ENCODE assay signal across 9 mouse cellular contexts in genomic region chr19:12466204-12466603, GRCm38 (mm10). TPM values are rescaled to one million over a fixed set of nuclear protein-coding genes. Genes with fewer than 3 reads are reported as not detected.
DNase-seq lines count a peak whose midpoint lies in the region; ATAC-seq and TF ChIP-seq lines count a peak whose summit lies in the region.
"Had no signal": no experiment of that assay in that cellular context is flagged by ENCODE, and none has a peak within 500 bp of the region (broad histone marks: within the 10 kb centered on the region; RNA-seq: fewer than 3 reads in every experiment).

No protein-coding gene starts in this region.

- WGBS in heart, embryonic 16.5 days, result 24% methylated on average over 7 of the region's 7 CpGs
- WGBS in kidney, postnatal 0 days, result 30% methylated on average over 7 of the region's 7 CpGs
- 18% methylated on average over 7 of the region's 7 CpGs for WGBS in liver, postnatal 0 days (ENCODE audit: insufficient replicate concordance)
- WGBS in neural tube, embryonic 11.5 days, result 34% methylated on average over 7 of the region's 7 CpGs

- TF ChIP-seq EP300 in liver, postnatal 0 days (IDR thresholded peaks at IDR 0.05; ENCODE audit: low read depth), result no peak

- H3K27me3 ChIP-seq in heart, embryonic 16.5 days (ENCODE audit: control insufficient read depth, insufficient read depth, low read length), result no peaks in the 10 kb centered on the region
- H3K27me3 ChIP-seq in kidney, postnatal 0 days (ENCODE audit: insufficient read depth, low read length), result no peaks in the 10 kb centered on the region
- H3K27me3 ChIP-seq in liver, postnatal 0 days (ENCODE audit: insufficient read depth, low read length), result no peaks in the 10 kb centered on the region
- H3K27me3 ChIP-seq in neural tube, embryonic 11.5 days (ENCODE audit: control insufficient read depth, insufficient read depth, low read length), result no peaks in the 10 kb centered on the region

- peaks cover 6% of the 10 kb centered on the region for H3K4me1 ChIP-seq in heart, embryonic 16.5 days (ENCODE audit: control insufficient read depth, insufficient read depth, low read length)
- H3K4me1 ChIP-seq in kidney, postnatal 0 days (replicated peaks; ENCODE audit: insufficient read depth, low read length), result no peaks in the 10 kb centered on the region
- H3K4me1 ChIP-seq in liver, postnatal 0 days (ENCODE audit: insufficient read depth), result 0 out of 2 replicates have a peak, but pooled peaks cover 3% of the 10 kb centered on the region
- H3K4me1 ChIP-seq in neural tube, embryonic 11.5 days (ENCODE audit: control insufficient read depth, insufficient read depth, low read length), result no peaks in the 10 kb centered on the region

- TF ChIP-seq CTCF in kidney, postnatal 0 days (IDR thresholded peaks at IDR 0.05; ENCODE audit: low read depth), result peak; percentile 93
- TF ChIP-seq CTCF in liver, postnatal 0 days (IDR thresholded peaks at IDR 0.05; ENCODE audit: low read depth), result peak; percentile 92

- H3K9ac ChIP-seq in heart, embryonic 16.5 days (ENCODE audit: low read length), result no peak overlapping the region
- H3K9ac ChIP-seq in kidney, postnatal 0 days (ENCODE audit: low read depth, low read length), result no peak overlapping the region
- no peak overlapping the region for H3K9ac ChIP-seq in liver, postnatal 0 days (replicated peaks)
- H3K9ac ChIP-seq in neural tube, embryonic 11.5 days (ENCODE audit: low read length), result no peak overlapping the region

- peak; percentile 49 to 62 for DNase-seq in CD8-positive naive resting alpha-beta T cell, adult 2 months (ENCODE audit: low read depth in 2 of 2, low spot score in 2 of 2)
- peak; percentile 70 for DNase-seq in ZHBTc4 (ENCODE audit: low read depth, low spot score)
- peak; percentile 73 for DNase-seq in embryo, embryonic 10 days (ENCODE audit: low spot score)
- DNase-seq in kidney, postnatal 0 days (ENCODE audit: low spot score), result peak; percentile 83
- peak; percentile 61 for DNase-seq in liver, postnatal 0 days
- DNase-seq in neural tube, embryonic 11.5 days (ENCODE audit: low spot score), result peak; percentile 63
- DNase-seq in thymus, postnatal 36 days, result peak; percentile 44 to 51

- no peak overlapping the region for H3K27ac ChIP-seq in heart, embryonic 16.5 days (ENCODE audit: low read length)
- H3K27ac ChIP-seq in kidney, postnatal 0 days, result no peak overlapping the region
- H3K27ac ChIP-seq in liver, postnatal 0 days (ENCODE audit: low read depth), result no peak overlapping the region
- no peak overlapping the region for H3K27ac ChIP-seq in neural tube, embryonic 11.5 days (ENCODE audit: low read depth, low read length)

- no peak overlapping the region for H3K4me2 ChIP-seq in heart, embryonic 16.5 days (ENCODE audit: low read depth, low read length)
- H3K4me2 ChIP-seq in kidney, postnatal 0 days (ENCODE audit: low read length), result no peak overlapping the region
- H3K4me2 ChIP-seq in liver, postnatal 0 days (ENCODE audit: low read depth, low read length), result no peak overlapping the region
- no peak overlapping the region for H3K4me2 ChIP-seq in neural tube, embryonic 11.5 days (ENCODE audit: low read depth)

- H3K9me3 ChIP-seq in heart, embryonic 16.5 days (replicated peaks; ENCODE audit: control insufficient read depth, low read length), result no peaks in the 10 kb centered on the region
- H3K9me3 ChIP-seq in kidney, postnatal 0 days (replicated peaks; ENCODE audit: low read length), result no peaks in the 10 kb centered on the region
- H3K9me3 ChIP-seq in liver, postnatal 0 days (ENCODE audit: low read length), result no peaks in the 10 kb centered on the region
- H3K9me3 ChIP-seq in neural tube, embryonic 11.5 days (ENCODE audit: control insufficient read depth, low read length), result no peaks in the 10 kb centered on the region

- peak; percentile 55; the same call in 1 of the 2 replicates for ATAC-seq in heart, embryonic 16.5 days (replicated peaks; ENCODE audit: extremely low read depth, insufficient read depth, low FRiP score)
- ATAC-seq in kidney, postnatal 0 days (replicated peaks; ENCODE audit: low FRiP score, low read depth), result no peak; the same call in 1 of the 2 replicates
- peak; percentile 53 for ATAC-seq in liver, postnatal 0 days
- ATAC-seq in neural tube, embryonic 11.5 days (ENCODE audit: insufficient read depth, low FRiP score, low TSS enrichment), result peak; percentile 32; the same call in 1 of the 2 replicates

- no peaks in the 10 kb centered on the region for H3K36me3 ChIP-seq in heart, embryonic 16.5 days (ENCODE audit: control insufficient read depth, insufficient read depth)
- H3K36me3 ChIP-seq in kidney, postnatal 0 days (ENCODE audit: insufficient read depth, low read length), result no peaks in the 10 kb centered on the region
- peaks cover 6% of the 10 kb centered on the region for H3K36me3 ChIP-seq in liver, postnatal 0 days (replicated peaks; ENCODE audit: insufficient read depth, low read length)
- peaks cover 5% of the 10 kb centered on the region for H3K36me3 ChIP-seq in neural tube, embryonic 11.5 days (ENCODE audit: control insufficient read depth, insufficient read depth, low read length)

- H3K4me3 ChIP-seq in heart, embryonic 16.5 days (ENCODE audit: low read length), result no peak overlapping the region
- H3K4me3 ChIP-seq in kidney, postnatal 0 days (replicated peaks; ENCODE audit: low read depth, low read length), result no peak overlapping the region
- no peak overlapping the region for H3K4me3 ChIP-seq in liver, postnatal 0 days (ENCODE audit: low read depth, low read length)
- H3K4me3 ChIP-seq in neural tube, embryonic 11.5 days (ENCODE audit: low read depth, low read length), result no peak overlapping the region

RNA-seq across cellular contexts. Expression of gene Mpeg1, which starts 5.6 kb away (rescaled TPM):
- polyA plus RNA-seq in heart, embryonic 16.5 days (2015; fragmentation: Nextera tagmentation; extraction: Ambion mirVana), result 0.37 and 0.41 TPM in 2 replicates
- polyA plus RNA-seq in kidney, postnatal 0 days (2015; fragmentation: Nextera tagmentation; extraction: Ambion mirVana), result 0.56 and 0.74 TPM in 2 replicates
- 3.5 and 3.8 TPM in 2 replicates for polyA plus RNA-seq in liver, postnatal 0 days (2015; fragmentation: Nextera tagmentation; extraction: Ambion mirVana)
- 1.1 and 1.2 TPM in 2 replicates for polyA plus RNA-seq in neural tube, embryonic 11.5 days (2014; fragmentation: Nextera tagmentation; extraction: Ambion mirVana)

RNA-seq across cellular contexts. Expression of gene Dtx4, which starts 35.0 kb away (rescaled TPM):
- 2.6 and 3.2 TPM in 2 replicates for polyA plus RNA-seq in heart, embryonic 16.5 days (2015; fragmentation: Nextera tagmentation; extraction: Ambion mirVana)
- 5.0 and 5.6 TPM in 2 replicates for polyA plus RNA-seq in kidney, postnatal 0 days (2015; fragmentation: Nextera tagmentation; extraction: Ambion mirVana)
- polyA plus RNA-seq in liver, postnatal 0 days (2015; fragmentation: Nextera tagmentation; extraction: Ambion mirVana), result 1.8 and 2.1 TPM in 2 replicates
- 60.1 and 71.8 TPM in 2 replicates for polyA plus RNA-seq in neural tube, embryonic 11.5 days (2014; fragmentation: Nextera tagmentation; extraction: Ambion mirVana)

RNA-seq across cellular contexts. Expression of gene Pfpl, which starts 38.5 kb away (rescaled TPM):
- not detected in 2 replicates for polyA plus RNA-seq in heart, embryonic 16.5 days (2015; fragmentation: Nextera tagmentation; extraction: Ambion mirVana)
- polyA plus RNA-seq in kidney, postnatal 0 days (2015; fragmentation: Nextera tagmentation; extraction: Ambion mirVana), result not detected in 2 replicates
- polyA plus RNA-seq in liver, postnatal 0 days (2015; fragmentation: Nextera tagmentation; extraction: Ambion mirVana), result not detected in 2 replicates
- not detected in 2 replicates for polyA plus RNA-seq in neural tube, embryonic 11.5 days (2014; fragmentation: Nextera tagmentation; extraction: Ambion mirVana)
- polyA plus RNA-seq: heart, embryonic 14.5 days had no signal

RNA-seq across cellular contexts. Expression of gene Olfr1441, which starts 49.0 kb away (rescaled TPM):
- polyA plus RNA-seq in heart, embryonic 16.5 days (2015; fragmentation: Nextera tagmentation; extraction: Ambion mirVana), result not detected in 2 replicates
- not detected in 2 replicates for polyA plus RNA-seq in kidney, postnatal 0 days (2015; fragmentation: Nextera tagmentation; extraction: Ambion mirVana)
- not detected in 2 replicates for polyA plus RNA-seq in liver, postnatal 0 days (2015; fragmentation: Nextera tagmentation; extraction: Ambion mirVana)
- polyA plus RNA-seq in neural tube, embryonic 11.5 days (2014; fragmentation: Nextera tagmentation; extraction: Ambion mirVana), result not detected in 2 replicates
- polyA plus RNA-seq: heart, embryonic 14.5 days had no signal
